Mouse (Mus musculus) regulatory T cell (primary cell): ENCODE measurements around the gene Tbc1d10b.

Source experiments
- in situ Hi-C: fragments of 300-600 bp; cut with MboI, MseI; formaldehyde crosslinking; loops from one replicate; pipeline ENCODE4 v1.15.1; 2025; ENCODE audit warnings: high pct_unique_total_duplicates

Tbc1d10b gene

GRCm38 (mm10) chr7:127225147-127225995 is 17.1 kb upstream of the Tbc1d10b start:
- in situ Hi-C loops, result no loop called here

- in situ Hi-C loops, result no loop called here
These were observed 16.3 kb upstream of the Tbc1d10b start for GRCm38 (mm10) chr7:127224616-127225015.

GRCm38 (mm10) chr7:127223515-127224478 is 15.5 kb upstream of the Tbc1d10b start:
- in situ Hi-C loops, result no loop called here

GRCm38 (mm10) chr7:127223106-127223505 is 14.8 kb upstream of the Tbc1d10b start:
- in situ Hi-C loops, result no loop called here

- in situ Hi-C loops, result no loop called here
These were observed 12.2 kb upstream of the Tbc1d10b start for GRCm38 (mm10) chr7:127220440-127220839.

GRCm38 (mm10) chr7:127218670-127219069 is 10.4 kb upstream of the Tbc1d10b start:
- in situ Hi-C loops, result no loop called here

GRCm38 (mm10) chr7:127217901-127218642 is 9.8 kb upstream of the Tbc1d10b start:
- in situ Hi-C loops, result no loop called here

GRCm38 (mm10) chr7:127217475-127217874 is 9.2 kb upstream of the Tbc1d10b start:
- in situ Hi-C loops, result no loop called here

- in situ Hi-C loops, result no loop called here
These were observed 8.0 kb upstream of the Tbc1d10b start for GRCm38 (mm10) chr7:127216307-127216706.

GRCm38 (mm10) chr7:127214981-127215871 is 7.0 kb upstream of the Tbc1d10b start:
- in situ Hi-C loops, result no loop called here

- in situ Hi-C loops, result no loop called here
These were observed 6.3 kb upstream of the Tbc1d10b start for GRCm38 (mm10) chr7:127214521-127214920.

- in situ Hi-C loops, result no loop called here
These were observed 5.7 kb upstream of the Tbc1d10b start for GRCm38 (mm10) chr7:127213930-127214329.

- in situ Hi-C loops, result no loop called here
These were observed 5.2 kb upstream of the Tbc1d10b start for GRCm38 (mm10) chr7:127213485-127213884.

- in situ Hi-C loops, result no loop called here
These were observed 4.4 kb upstream of the Tbc1d10b start for GRCm38 (mm10) chr7:127212432-127213250.

GRCm38 (mm10) chr7:127211014-127211745 is 2.9 kb upstream of the Tbc1d10b start:
- in situ Hi-C loops, result no loop called here

GRCm38 (mm10) chr7:127210266-127210665 is 2.0 kb upstream of the Tbc1d10b start:
- in situ Hi-C loops, result no loop called here

- in situ Hi-C loops, result no loop called here
These were observed 1.6 kb upstream of the Tbc1d10b start for GRCm38 (mm10) chr7:127209851-127210250.

- in situ Hi-C loops, result no loop called here
These were observed 528 bp upstream of the Tbc1d10b start, which contains the start of gene Mylpf for GRCm38 (mm10) chr7:127208553-127209438. Gene Mylpf (plus strand): TSS chr7:127208890.
